In the genomic region with DNA sequence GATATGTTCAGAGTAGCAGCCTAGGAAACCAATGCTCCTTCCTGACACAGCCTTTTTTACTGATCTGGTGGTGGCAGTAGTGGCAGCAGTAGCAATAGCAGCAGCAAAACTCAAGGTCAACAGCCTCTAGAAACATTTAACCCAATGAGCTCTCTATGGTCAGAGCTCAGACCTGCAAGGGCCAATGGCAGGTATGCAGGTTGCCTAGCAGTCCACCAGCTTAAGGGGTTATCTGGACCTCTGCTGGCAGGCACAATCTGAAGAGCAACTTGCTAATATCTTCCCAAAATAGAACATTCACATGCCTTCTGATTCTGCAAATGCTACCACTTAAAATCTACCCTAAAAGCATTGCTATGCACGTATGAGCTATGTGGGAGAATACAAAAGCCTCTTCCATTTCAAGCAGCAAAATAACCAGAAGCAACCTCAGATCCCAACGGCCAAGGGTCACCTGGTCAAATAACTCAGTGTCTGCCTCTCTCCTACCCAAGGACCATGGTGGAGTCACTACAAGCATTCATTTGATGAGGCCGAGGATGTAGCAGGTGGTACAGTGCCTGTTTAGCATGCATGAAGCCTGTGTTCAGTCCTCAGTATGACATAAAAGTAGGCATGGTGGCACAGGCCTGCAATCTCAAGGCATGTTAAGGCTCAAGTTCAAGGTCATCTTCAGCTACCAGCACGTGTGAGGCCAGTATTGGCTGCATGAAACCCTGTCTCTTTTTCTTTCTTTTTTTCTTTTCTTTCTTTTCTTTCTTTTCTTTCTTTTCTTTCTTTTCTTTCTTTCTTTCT, we compare ENCODE assay signal across 27 mouse cellular contexts. TPM values are rescaled to one million over a fixed set of nuclear protein-coding genes. Genes with fewer than 3 reads are reported as not detected.
DNase-seq lines count a peak whose midpoint lies in the region; ATAC-seq and TF ChIP-seq lines count a peak whose summit lies in the region.
"Had no signal": no experiment of that assay in that cellular context is flagged by ENCODE, and none has a peak within 500 bp of the region (broad histone marks: within the 10 kb centered on the region; RNA-seq: fewer than 3 reads in every experiment).

No protein-coding gene starts in this region.

- H3K4me2 ChIP-seq in midbrain, embryonic 11.5 days: no peak overlapping the region
- no peak overlapping the region for H3K4me2 ChIP-seq in midbrain, embryonic 14.5 days (ENCODE audit: low read length)
- H3K4me2 ChIP-seq in heart, embryonic 14.5 days (ENCODE audit: low read length): peak overlapping the region; percentile 40
- no peak overlapping the region for H3K4me2 ChIP-seq in kidney, embryonic 15.5 days
- H3K4me2 ChIP-seq: embryonic facial prominence, embryonic 15.5 days; forebrain, embryonic 12.5 days; intestine, embryonic 15.5 days; liver, embryonic 15.5 days; lung, embryonic 15.5 days; neural tube, embryonic 13.5 days had no signal

- H3K9ac ChIP-seq in midbrain, embryonic 11.5 days (ENCODE audit: low read length): no peak overlapping the region
- H3K9ac ChIP-seq in midbrain, embryonic 14.5 days (replicated peaks; ENCODE audit: low read length): no peak overlapping the region
- peak overlapping the region; percentile 34 for H3K9ac ChIP-seq in heart, embryonic 14.5 days (ENCODE audit: low read length)
- H3K9ac ChIP-seq in kidney, embryonic 15.5 days: no peak overlapping the region
- H3K9ac ChIP-seq: embryonic facial prominence, embryonic 15.5 days; forebrain, embryonic 12.5 days; forebrain, postnatal 0 days; intestine, embryonic 15.5 days; liver, embryonic 15.5 days; lung, embryonic 15.5 days; neural tube, embryonic 13.5 days had no signal

- H3K27me3 ChIP-seq in midbrain, embryonic 11.5 days (ENCODE audit: control insufficient read depth, insufficient read depth, low read length): no peaks in the 10 kb centered on the region
- no peaks in the 10 kb centered on the region for H3K27me3 ChIP-seq in midbrain, embryonic 14.5 days (ENCODE audit: control insufficient read depth, insufficient read depth, low read length)
- H3K27me3 ChIP-seq in heart, embryonic 14.5 days (ENCODE audit: control insufficient read depth, insufficient read depth, low read length): no peaks in the 10 kb centered on the region
- no peaks in the 10 kb centered on the region for H3K27me3 ChIP-seq in kidney, embryonic 15.5 days
- H3K27me3 ChIP-seq: embryonic facial prominence, embryonic 15.5 days; forebrain, embryonic 12.5 days; intestine, embryonic 15.5 days; liver, embryonic 15.5 days; lung, embryonic 15.5 days; neural tube, embryonic 13.5 days; Patski had no signal

- no peaks in the 10 kb centered on the region for H3K4me1 ChIP-seq in midbrain, embryonic 11.5 days (ENCODE audit: control insufficient read depth, insufficient read depth, low read length)
- no peaks in the 10 kb centered on the region for H3K4me1 ChIP-seq in midbrain, embryonic 14.5 days (ENCODE audit: control insufficient read depth, insufficient read depth, low read length)
- H3K4me1 ChIP-seq in heart, embryonic 14.5 days (ENCODE audit: control insufficient read depth in 2 of 2, insufficient read depth in 2 of 2, low read length in 2 of 2): peaks cover 13 to 31% of the 10 kb centered on the region in 2 experiments
- no peaks in the 10 kb centered on the region for H3K4me1 ChIP-seq in kidney, embryonic 15.5 days
- H3K4me1 ChIP-seq: embryonic facial prominence, embryonic 10.5 days; embryonic facial prominence, embryonic 15.5 days; forebrain, embryonic 12.5 days; intestine, embryonic 15.5 days; liver, embryonic 15.5 days; lung, embryonic 15.5 days; midbrain, embryonic 10.5 days; neural tube, embryonic 13.5 days had no signal

- no peak for DNase-seq in gastrocnemius, adult 2 months
- no peak for DNase-seq in gastrocnemius, adult 18-20 months (ENCODE audit: low spot score)
- DNase-seq in midbrain, embryonic 11.5 days (ENCODE audit: low spot score, missing footprints): peak; percentile 53
- DNase-seq in midbrain, embryonic 14.5 days: no peak
- peak; percentile 46 for DNase-seq in heart, postnatal 4 days
- DNase-seq: adrenal gland, postnatal 36 days; cerebellum, adult 2 months; cerebellum, postnatal 25 days; forebrain, postnatal 0 days; gastrocnemius, postnatal 14 days; kidney, adult 2 months; liver; thymus, postnatal 25 days had no signal

- H3K36me3 ChIP-seq in midbrain, embryonic 11.5 days (ENCODE audit: control insufficient read depth, insufficient read depth, low read length): 0 out of 2 replicates have a peak, but pooled peaks cover 3% of the 10 kb centered on the region
- H3K36me3 ChIP-seq in midbrain, embryonic 14.5 days (ENCODE audit: control insufficient read depth, insufficient read depth, low read length): peaks cover 47% of the 10 kb centered on the region
- peaks cover 35% of the 10 kb centered on the region for H3K36me3 ChIP-seq in heart, embryonic 14.5 days (ENCODE audit: control insufficient read depth, insufficient read depth, low read length)
- peaks cover 71% of the 10 kb centered on the region for H3K36me3 ChIP-seq in kidney, embryonic 15.5 days

- no peaks in the 10 kb centered on the region for H3K9me3 ChIP-seq in midbrain, embryonic 11.5 days (ENCODE audit: control insufficient read depth, low read length)
- H3K9me3 ChIP-seq in midbrain, embryonic 14.5 days (ENCODE audit: control insufficient read depth, low read length): no peaks in the 10 kb centered on the region
- no peaks in the 10 kb centered on the region for H3K9me3 ChIP-seq in heart, embryonic 14.5 days (ENCODE audit: control insufficient read depth, low read length)
- H3K9me3 ChIP-seq in kidney, embryonic 15.5 days (replicated peaks): no peaks in the 10 kb centered on the region
- H3K9me3 ChIP-seq: embryonic facial prominence, embryonic 10.5 days; embryonic facial prominence, embryonic 15.5 days; forebrain, embryonic 12.5 days; intestine, embryonic 15.5 days; liver, embryonic 15.5 days; lung, embryonic 15.5 days; midbrain, embryonic 10.5 days; neural tube, embryonic 13.5 days had no signal

- intact Hi-C loops in gastrocnemius, adult 2 months (cut with DNase I): no loop called here

- H3K4me3 ChIP-seq in gastrocnemius, adult 2 months: no peak overlapping the region
- no peak overlapping the region for H3K4me3 ChIP-seq in midbrain, embryonic 11.5 days (ENCODE audit: low read depth, low read length)
- H3K4me3 ChIP-seq in midbrain, embryonic 14.5 days (replicated peaks; ENCODE audit: low read depth, low read length): no peak overlapping the region
- no peak overlapping the region for H3K4me3 ChIP-seq in heart, embryonic 14.5 days (ENCODE audit: control insufficient read depth in 1 of 2, insufficient read depth in 1 of 2, low read depth in 1 of 2, low read length in 2 of 2)
- no peak overlapping the region for H3K4me3 ChIP-seq in kidney, embryonic 15.5 days (replicated peaks)
- H3K4me3 ChIP-seq: embryonic facial prominence, embryonic 10.5 days; embryonic facial prominence, embryonic 15.5 days; forebrain, embryonic 12.5 days; intestine, embryonic 15.5 days; liver, embryonic 15.5 days; lung, embryonic 15.5 days; midbrain, embryonic 10.5 days; neural tube, embryonic 13.5 days had no signal

- TF ChIP-seq CTCF in gastrocnemius, adult 2 months (IDR thresholded peaks at IDR 0.05): no peak

- 91% methylated on average over 4 of the region's 4 CpGs for WGBS in midbrain, embryonic 11.5 days
- 88% methylated on average over 4 of the region's 4 CpGs for WGBS in midbrain, embryonic 14.5 days
- WGBS in heart, embryonic 14.5 days: 40% methylated on average over 4 of the region's 4 CpGs
- WGBS in kidney, embryonic 15.5 days: 82% methylated on average over 4 of the region's 4 CpGs

- H3K27ac ChIP-seq in gastrocnemius, adult 2 months: peak overlapping the region; percentile 67
- H3K27ac ChIP-seq in midbrain, embryonic 11.5 days (ENCODE audit: low read depth, low read length): no peak overlapping the region
- no peak overlapping the region for H3K27ac ChIP-seq in midbrain, embryonic 14.5 days (replicated peaks; ENCODE audit: low read depth, low read length)
- H3K27ac ChIP-seq in heart, embryonic 14.5 days (replicated peaks in 1 of 2; ENCODE audit: control insufficient read depth in 1 of 2, insufficient read depth in 1 of 2, low read depth in 2 of 2, low read length in 2 of 2): peak overlapping the region; percentile 93 to 100
- no peak overlapping the region for H3K27ac ChIP-seq in kidney, embryonic 15.5 days
- H3K27ac ChIP-seq: embryonic facial prominence, embryonic 10.5 days; embryonic facial prominence, embryonic 15.5 days; forebrain, embryonic 12.5 days; hindbrain, postnatal 0 days; intestine, embryonic 15.5 days; kidney, postnatal 0 days; liver, embryonic 15.5 days; lung, embryonic 15.5 days; midbrain, embryonic 10.5 days; neural tube, embryonic 13.5 days had no signal

- ATAC-seq in midbrain, embryonic 11.5 days (ENCODE audit: low FRiP score): no peak
- ATAC-seq in midbrain, embryonic 14.5 days (ENCODE audit: low FRiP score, low TSS enrichment): no peak
- peak; percentile 76 for ATAC-seq in heart, embryonic 14.5 days (ENCODE audit: insufficient number of reproducible peaks, insufficient read depth, low FRiP score, low read depth)
- no peak for ATAC-seq in kidney, embryonic 15.5 days (replicated peaks; ENCODE audit: low FRiP score)
- ATAC-seq in monocyte, adult 5-6 weeks (replicated peaks; ENCODE audit: insufficient number of reproducible peaks, low FRiP score, low TSS enrichment, poor library complexity, severe bottlenecking): no peak
- ATAC-seq: forebrain, postnatal 0 days; hindbrain, postnatal 0 days; intestine, embryonic 15.5 days; Patski had no signal

RNA-seq across cellular contexts. Expression of a gene that starts 11.6 kb away (rescaled TPM):
- total RNA-seq in gastrocnemius, adult 2 months (2021): 100 to 1,000 TPM; 267 to 277 TPM
- 100 to 1,000 TPM; 233 to 274 TPM for total RNA-seq in gastrocnemius, adult 18-20 months (2021)
- 118 and 130 TPM in 2 replicates for polyA plus RNA-seq in midbrain, embryonic 11.5 days (2014; fragmentation: Nextera tagmentation; extraction: Ambion mirVana)
- 435 and 604 TPM in 2 replicates for polyA plus RNA-seq in midbrain, embryonic 14.5 days (2014; fragmentation: Nextera tagmentation; extraction: Ambion mirVana)
- 359 and 441 TPM in 2 replicates for polyA plus RNA-seq in heart, embryonic 14.5 days (2014; fragmentation: Nextera tagmentation; extraction: Ambion mirVana)
- 100 to 1,000 TPM; 410 to 462 TPM for total RNA-seq in heart, postnatal 4 days (2021)
- 136 and 154 TPM in 2 replicates for polyA plus RNA-seq in kidney, embryonic 15.5 days (2015; fragmentation: Nextera tagmentation; extraction: Ambion mirVana)
- 3.6 to 16.5 TPM (median 4.6 TPM) in 3 replicates for total RNA-seq in monocyte, adult 5-6 weeks (2017)

RNA-seq across cellular contexts. Expression of a gene that starts 51.3 kb away (rescaled TPM):
- 100 to 1,000 TPM; 100 to 128 TPM for total RNA-seq in gastrocnemius, adult 2 months (2021)
- total RNA-seq in gastrocnemius, adult 18-20 months (2021): 100 to 1,000 TPM; 112 to 120 TPM
- 495 and 519 TPM in 2 replicates for polyA plus RNA-seq in midbrain, embryonic 11.5 days (2014; fragmentation: Nextera tagmentation; extraction: Ambion mirVana)
- 698 and 838 TPM in 2 replicates for polyA plus RNA-seq in midbrain, embryonic 14.5 days (2014; fragmentation: Nextera tagmentation; extraction: Ambion mirVana)
- polyA plus RNA-seq in heart, embryonic 14.5 days (2014; fragmentation: Nextera tagmentation; extraction: Ambion mirVana): 491 and 511 TPM in 2 replicates
- 100 to 1,000 TPM; 211 to 218 TPM for total RNA-seq in heart, postnatal 4 days (2021)
- polyA plus RNA-seq in kidney, embryonic 15.5 days (2015; fragmentation: Nextera tagmentation; extraction: Ambion mirVana): 371 and 388 TPM in 2 replicates
- 66.0 to 110 TPM (median 92.2 TPM) in 3 replicates for total RNA-seq in monocyte, adult 5-6 weeks (2017)

Comparison
In these comparisons a context has a peak if more than half of its experiments do, and no peak if none do; other contexts are left out.
1. DNase-seq: peak in midbrain, embryonic 11.5 days (single experiment) and heart, postnatal 4 days (single experiment); none in gastrocnemius, adult 2 months (single experiment), gastrocnemius, adult 18-20 months (single experiment) and midbrain, embryonic 14.5 days (single experiment).
2. H3K27ac ChIP-seq: peak in gastrocnemius, adult 2 months (single experiment) and heart, embryonic 14.5 days (2 of 2); none in midbrain, embryonic 11.5 days (single experiment), midbrain, embryonic 14.5 days (single experiment) and kidney, embryonic 15.5 days (single experiment).
3. RNA of a gene that starts 11.6 kb away (total RNA-seq): 410 to 462 TPM in heart, postnatal 4 days, 267 to 277 TPM in gastrocnemius, adult 2 months and 233 to 274 TPM in gastrocnemius, adult 18-20 months; 3.6 to 16.5 TPM in monocyte, adult 5-6 weeks; every median in the first group is over 10 times any median in the second.